Mouse (Mus musculus) liver, embryonic 14.5 days (tissue): ENCODE results near the gene Phf11b.

Experiments used
- CTCF ChIP-seq: IDR thresholded peaks from 2 replicates; pipeline ENCODE4 v1.5.1; 2016; ENCODE audit warnings: antibody characterized with exemption, low read depth, control low read depth
- EP300 ChIP-seq: IDR thresholded peaks from 2 replicates; pipeline ENCODE4 v1.6.1; 2016; ENCODE audit warnings: antibody characterized with exemption, low read depth

- TF ChIP-seq CTCF = no peak
- TF ChIP-seq EP300 = no peak
These were observed 48.4 kb upstream of the Phf11b start for GRCm38 (mm10) chr14:59389532-59389931.
